Mouse (Mus musculus) embryo, embryonic 10.5 days (tissue): ENCODE measurements at regions not wholly inside any gene's neighbourhood (a gene's known extent, or its start where the extent isn't known, plus 50 kb on each side); places are given as distances from the start of the nearest gene placed in this dataset.

ENCODE experiments used
- DNase-seq: peaks from one replicate; pipeline ENCODE4 v3.0.0-alpha.2; 2015; ENCODE audit warnings: low spot score

- DNase-seq, result no peak
Observed at GRCm38 (mm10) chr9:61707296-61707695, 207.0 kb downstream of the Rplp1 start.

GRCm38 (mm10) chr9:61706263-61706755 is 208.0 kb downstream of the Rplp1 start:
- no peak for DNase-seq

DNA sequence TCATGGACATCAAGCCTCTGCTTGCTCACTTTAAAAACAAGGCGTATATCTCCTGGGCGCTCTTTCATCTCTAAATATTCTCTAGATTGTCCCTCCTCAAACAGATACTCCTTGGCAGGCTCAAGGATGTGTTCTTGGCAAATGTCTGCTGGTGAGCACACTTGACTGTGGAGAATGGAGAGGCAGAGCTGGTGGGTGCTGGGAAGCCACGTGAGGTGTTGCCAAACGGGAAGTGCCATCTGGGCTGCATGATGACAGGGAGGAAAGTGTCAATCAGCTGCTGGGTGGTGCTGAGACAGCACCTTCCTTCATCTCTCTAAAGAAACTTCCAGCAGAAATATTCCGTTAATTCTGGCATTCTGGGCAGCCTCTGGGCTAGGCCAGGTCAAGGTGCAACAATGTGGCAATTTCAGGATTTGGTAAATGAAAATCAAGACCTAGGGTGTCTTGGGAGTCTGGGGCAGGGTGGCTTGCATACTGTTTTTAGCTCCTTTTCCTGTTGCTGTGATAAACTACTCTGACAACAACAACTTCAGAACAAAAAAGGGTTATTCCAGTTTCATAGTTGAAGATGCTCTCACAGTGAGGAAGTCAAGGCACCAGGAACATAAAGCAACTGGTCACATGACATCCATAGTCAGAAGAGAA is 208.6 kb downstream of the Rplp1 start:
- DNase-seq, result no peak

GRCm38 (mm10) chr9:61703301-61703700 is 211.0 kb downstream of the Rplp1 start:
- no peak for DNase-seq

DNA sequence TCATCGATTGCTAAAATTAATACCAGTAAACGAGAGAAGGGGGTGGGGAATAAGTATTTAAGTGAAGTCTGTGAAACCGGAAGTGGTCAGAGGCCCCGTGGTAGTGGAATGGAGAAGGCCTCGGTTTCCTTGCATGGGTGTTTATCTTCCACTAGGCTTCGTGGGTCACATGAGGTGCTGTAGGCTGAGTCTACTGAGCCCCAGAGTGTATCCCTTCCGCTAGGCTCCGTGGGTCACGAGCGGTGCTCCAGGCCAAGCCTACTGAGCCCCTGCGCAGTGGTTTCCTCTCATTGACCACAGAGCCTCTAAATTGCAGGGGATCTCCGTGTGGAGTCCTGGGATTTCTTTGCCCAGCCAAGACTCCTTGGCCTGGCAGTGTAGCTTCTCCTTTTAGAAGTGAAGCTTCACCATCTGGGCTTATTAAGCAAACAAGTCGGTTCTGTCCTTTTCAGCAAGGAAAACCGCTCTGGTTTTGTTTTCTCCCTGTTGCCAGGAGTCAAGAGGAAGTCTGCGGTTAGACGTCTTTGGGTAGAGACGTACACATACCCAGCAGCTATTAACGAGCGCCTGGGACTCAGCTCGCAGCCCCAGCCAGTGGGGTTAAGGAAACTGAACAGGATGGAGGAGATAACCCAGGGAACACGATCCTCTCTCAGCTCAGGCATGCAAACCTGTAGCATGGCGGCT is 211.9 kb downstream of the Rplp1 start:
- DNase-seq, result no peak

GRCm38 (mm10) chr9:61700576-61700975 is 213.8 kb downstream of the Rplp1 start:
- no peak for DNase-seq

DNA sequence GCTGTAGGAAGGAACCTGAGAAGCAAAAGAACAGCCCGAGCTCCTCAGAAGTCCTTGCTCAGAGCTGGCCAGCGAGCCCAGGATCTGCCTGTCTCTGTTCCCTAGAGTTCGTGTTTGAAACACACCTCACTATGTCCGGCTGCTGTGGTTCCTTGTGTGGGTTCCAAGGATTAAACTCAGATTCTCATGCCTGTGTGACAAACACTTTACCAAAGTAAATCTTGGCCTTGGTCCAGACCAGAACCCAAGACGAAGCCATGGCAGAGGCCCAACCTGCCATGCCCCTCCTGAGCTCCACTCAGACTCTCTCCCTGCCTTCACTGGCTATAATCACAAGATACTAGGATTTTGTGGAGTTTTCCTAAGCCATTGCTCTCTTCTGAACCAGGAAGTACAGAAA is 214.7 kb downstream of the Rplp1 start:
- DNase-seq, result no peak

GRCm38 (mm10) chr9:61697959-61698358 is 216.4 kb downstream of the Rplp1 start:
- peak; percentile 92 for DNase-seq

DNA sequence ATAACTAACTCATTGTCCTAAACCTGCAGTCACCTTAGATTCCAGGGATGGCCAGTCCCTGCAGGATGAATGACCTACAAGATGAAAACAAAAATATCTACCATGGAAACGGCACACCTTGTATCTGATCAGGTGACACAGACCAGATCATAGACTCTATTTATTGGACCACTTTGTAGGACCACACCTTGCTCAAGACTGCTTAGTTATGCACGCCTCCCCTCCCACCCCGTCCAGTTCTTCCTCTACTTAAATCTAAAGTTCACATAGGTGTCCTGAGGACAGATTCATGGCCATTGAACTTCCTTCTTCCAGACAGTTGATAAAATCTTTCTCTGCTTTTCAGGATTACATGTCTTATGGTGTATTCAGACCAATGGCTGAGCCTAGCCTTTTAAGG is 217.5 kb downstream of the Rplp1 start:
- DNase-seq, result no peak

DNA sequence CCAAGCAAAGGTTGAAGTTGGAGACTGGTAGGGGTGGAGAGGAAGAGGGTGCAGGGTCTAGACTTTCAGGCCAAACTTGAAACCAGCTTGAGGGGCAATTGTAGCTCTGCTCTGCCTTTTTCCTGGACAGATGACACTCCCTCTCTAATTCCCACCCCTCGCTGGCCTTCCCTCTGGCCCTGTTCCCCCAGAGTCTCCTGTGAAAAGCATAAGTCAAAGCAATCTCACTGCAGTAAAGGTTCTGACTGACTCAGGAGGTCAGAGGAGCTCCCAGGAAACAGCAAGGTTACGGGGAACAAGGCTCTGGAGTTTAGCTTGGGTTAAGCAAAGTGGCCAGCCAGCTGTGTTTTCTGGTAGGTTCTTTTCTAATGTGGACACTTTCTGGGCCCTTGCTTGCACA is 218.5 kb downstream of the Rplp1 start:
- no peak for DNase-seq

GRCm38 (mm10) chr9:61695381-61695791 is 219.0 kb downstream of the Rplp1 start:
- DNase-seq, result peak; percentile 64

GRCm38 (mm10) chr9:61694206-61694605 is 220.1 kb downstream of the Rplp1 start:
- DNase-seq, result no peak

GRCm38 (mm10) chr9:61690786-61691185 is 223.6 kb downstream of the Rplp1 start:
- DNase-seq, result no peak

GRCm38 (mm10) chr9:61689939-61690338 is 224.4 kb downstream of the Rplp1 start:
- no peak for DNase-seq

DNA sequence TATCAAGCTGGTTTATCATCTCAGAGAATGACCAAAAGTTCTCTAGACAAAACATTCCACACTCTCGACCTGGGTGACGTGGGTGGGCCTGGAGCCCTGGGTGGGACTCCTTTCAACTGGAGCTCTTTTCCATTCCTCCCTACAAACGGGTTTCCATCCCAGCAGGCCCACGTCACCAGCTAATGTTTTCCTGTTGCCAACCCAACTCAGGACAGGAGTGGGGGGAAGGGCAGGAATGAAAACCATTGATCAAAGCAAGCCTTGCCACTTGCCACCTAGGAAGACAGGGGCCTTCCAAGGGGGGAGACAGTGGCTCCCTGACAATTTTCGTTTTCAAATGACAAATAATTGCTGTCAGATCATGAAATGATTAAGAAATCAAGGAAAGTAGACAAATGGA is 224.8 kb downstream of the Rplp1 start:
- peak; percentile 41 for DNase-seq

DNA sequence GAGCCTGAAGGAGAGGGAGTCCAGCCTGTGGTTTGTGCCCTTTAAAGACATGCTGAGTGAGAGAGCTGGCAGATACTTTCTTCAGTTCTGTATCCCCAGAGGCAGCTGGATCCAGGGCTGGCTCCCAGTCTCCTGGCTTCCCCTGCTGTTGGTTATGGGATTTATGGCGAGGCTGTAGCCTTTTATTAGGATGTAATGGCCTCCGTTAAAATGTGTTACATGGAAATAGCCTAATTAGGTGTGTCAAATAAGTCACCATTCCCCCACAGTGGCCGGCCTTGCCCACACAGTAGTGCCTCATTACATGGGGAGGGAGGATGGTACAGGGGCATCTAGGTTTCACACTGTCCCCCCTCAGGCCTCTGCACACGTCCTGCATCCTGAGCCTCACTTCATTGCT is 230.8 kb downstream of the Rplp1 start:
- no peak for DNase-seq

- no peak for DNase-seq
Observed at GRCm38 (mm10) chr9:61682744-61683259, 231.5 kb downstream of the Rplp1 start.

GRCm38 (mm10) chr9:61682316-61682715 is 232.0 kb downstream of the Rplp1 start:
- no peak for DNase-seq

DNA sequence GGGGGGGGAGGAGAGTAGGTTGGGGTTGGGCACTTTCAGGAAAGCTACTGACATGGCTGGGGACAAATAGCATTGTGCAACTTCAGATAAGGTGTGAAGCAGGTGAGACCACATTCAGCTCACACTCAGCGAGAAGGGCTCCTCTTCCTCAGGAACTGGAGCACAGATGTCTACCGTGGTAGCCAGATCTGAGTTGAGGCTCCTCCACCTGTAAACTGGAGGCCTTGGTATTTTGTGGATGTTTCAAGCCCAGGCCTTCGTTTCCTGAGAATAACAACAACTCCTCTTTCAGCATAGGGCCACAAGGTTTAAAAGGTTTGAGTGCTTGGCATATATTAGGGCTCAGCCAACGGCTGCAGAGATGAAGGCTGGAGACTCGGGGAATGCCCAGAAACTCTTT is 232.9 kb downstream of the Rplp1 start:
- no peak for DNase-seq

- no peak for DNase-seq
Observed at GRCm38 (mm10) chr9:61680911-61681311, 233.4 kb downstream of the Rplp1 start.

- no peak for DNase-seq
Observed at GRCm38 (mm10) chr9:61679686-61680085, 234.7 kb downstream of the Rplp1 start.

DNA sequence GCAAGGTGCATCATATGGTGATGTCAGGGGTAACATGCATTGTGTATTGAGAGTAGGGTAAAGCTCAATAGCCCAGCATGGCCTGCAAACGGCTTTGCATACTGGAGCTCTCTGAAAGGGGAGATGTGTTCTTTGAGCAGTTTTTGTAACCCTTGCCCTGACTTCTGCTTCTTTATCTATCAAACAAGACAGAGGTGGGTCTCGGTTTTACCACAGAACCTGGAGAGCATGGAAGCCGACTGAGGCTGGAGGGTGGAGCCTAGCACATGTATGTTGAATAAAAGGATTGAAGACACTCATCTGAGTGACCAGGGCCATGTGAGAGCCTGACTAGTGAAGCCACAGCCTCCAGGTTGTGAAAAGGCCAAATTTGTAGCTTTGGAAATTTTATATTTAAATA is 236.7 kb downstream of the Rplp1 start:
- no peak for DNase-seq

- no peak for DNase-seq
Observed at GRCm38 (mm10) chr9:61677037-61677436, 237.3 kb downstream of the Rplp1 start.

GRCm38 (mm10) chr9:61675366-61675765 is 239.0 kb downstream of the Rplp1 start:
- no peak for DNase-seq
